Mouse (Mus musculus): ENCODE results near the gene Gtf2a1. TPM values are rescaled to one million over a fixed set of nuclear protein-coding genes. Genes with fewer than 3 reads are reported as not detected.
A peak's percentile ranks its signal among the peaks of the same experiment; 100 is the strongest.

Gene Gtf2a1
- polyA plus RNA-seq (2016; fragmentation: Nextera tagmentation; extraction: Ambion mirVana) = 56.7 and 61.1 TPM in 2 replicates

GRCm38 (mm10) chr12:91589847-91590690 is at the start of gene Gtf2a1:
Gtf2a1 (minus strand) TSS chr12:91590487.
- peak; percentile 82 for ATAC-seq (ENCODE audit: insufficient number of reproducible peaks, insufficient read depth, low FRiP score, low TSS enrichment)
- H3K9me3 ChIP-seq = no peaks in the 10 kb centered on the region
- no peaks in the 10 kb centered on the region for H3K27me3 ChIP-seq
- peak within 1 kb of the TSS; percentile 57 for H3K4me2 ChIP-seq (replicated peaks)
- H3K36me3 ChIP-seq = peaks cover 8% of the 10 kb centered on the region
- peaks cover 14% of the 10 kb centered on the region for H3K4me1 ChIP-seq
- peak within 1 kb of the TSS; percentile 100 for H3K27ac ChIP-seq
- H3K9ac ChIP-seq = peak within 1 kb of the TSS; percentile 100
- peak within 1 kb of the TSS; percentile 83 for H3K4me3 ChIP-seq
- under 1% methylated on average over 55 of the region's 99 CpGs for WGBS

GRCm38 (mm10) chr12:91638351-91638750 is 48.1 kb upstream of the Gtf2a1 start:
- H3K4me3 ChIP-seq = no peak overlapping the region
- no peak for ATAC-seq (ENCODE audit: insufficient number of reproducible peaks, insufficient read depth, low FRiP score, low TSS enrichment)
- no peaks in the 10 kb centered on the region for H3K9me3 ChIP-seq
- no peak overlapping the region for H3K27ac ChIP-seq
- 80% methylated on average over 3 of the region's 3 CpGs for WGBS
- no peak overlapping the region for H3K4me2 ChIP-seq (replicated peaks)
- no peaks in the 10 kb centered on the region for H3K36me3 ChIP-seq
- H3K4me1 ChIP-seq = peaks cover 10% of the 10 kb centered on the region
- H3K27me3 ChIP-seq = no peaks in the 10 kb centered on the region
- no peak overlapping the region for H3K9ac ChIP-seq

GRCm38 (mm10) chr12:91637136-91637909 is 47.0 kb upstream of the Gtf2a1 start:
- Histone ChIP-seq H3K36me3 (no peaks in the 10 kb centered on the region), H3K27ac (no peak overlapping the region), H3K4me2 (replicated peaks) (no peak overlapping the region), H3K9me3 (no peaks in the 10 kb centered on the region), H3K4me3 (no peak overlapping the region), H3K9ac (no peak overlapping the region), H3K27me3 (no peaks in the 10 kb centered on the region), H3K4me1 (peaks cover 10% of the 10 kb centered on the region)
- WGBS = 71% methylated on average over 12 of the region's 12 CpGs
- 0 out of 2 replicates have a peak, but pooled peaks have one; percentile 25 for ATAC-seq (ENCODE audit: insufficient number of reproducible peaks, insufficient read depth, low FRiP score, low TSS enrichment)

GRCm38 (mm10) chr12:91626482-91626881 is 36.2 kb upstream of the Gtf2a1 start:
- H3K27me3 ChIP-seq = no peaks in the 10 kb centered on the region
- 81% methylated on average over 5 of the region's 5 CpGs for whole genome bisulfite sequencing
- ATAC-seq (ENCODE audit: insufficient number of reproducible peaks, insufficient read depth, low FRiP score, low TSS enrichment) = no peak

GRCm38 (mm10) chr12:91625013-91625412 is 34.7 kb upstream of the Gtf2a1 start:
- no peak overlapping the region for H3K4me3 ChIP-seq
- H3K9me3 ChIP-seq = no peaks in the 10 kb centered on the region
- WGBS = 84% methylated on average over 1 of the region's 1 CpGs
- no peaks in the 10 kb centered on the region for H3K27me3 ChIP-seq
- H3K27ac ChIP-seq = no peak overlapping the region
- no peak overlapping the region for H3K4me2 ChIP-seq (replicated peaks)
- no peak overlapping the region for H3K9ac ChIP-seq
- no peaks in the 10 kb centered on the region for H3K4me1 ChIP-seq
- no peaks in the 10 kb centered on the region for H3K36me3 ChIP-seq
- no peak for ATAC-seq (ENCODE audit: insufficient number of reproducible peaks, insufficient read depth, low FRiP score, low TSS enrichment)

More at GRCm38 (mm10) chr12:91626482-91626881, 36.2 kb upstream of the Gtf2a1 start:
- H3K27ac ChIP-seq = no peak overlapping the region
- no peak overlapping the region for H3K4me2 ChIP-seq (replicated peaks)
- no peak overlapping the region for H3K9ac ChIP-seq
- H3K36me3 ChIP-seq = no peaks in the 10 kb centered on the region
- H3K4me3 ChIP-seq = no peak overlapping the region
- H3K9me3 ChIP-seq = no peaks in the 10 kb centered on the region
- H3K4me1 ChIP-seq = no peaks in the 10 kb centered on the region

- H3K27me3 ChIP-seq = no peaks in the 10 kb centered on the region
- no peak overlapping the region for H3K4me2 ChIP-seq (replicated peaks)
These were observed 19.1 kb upstream of the Gtf2a1 start for GRCm38 (mm10) chr12:91609425-91609824.

GRCm38 (mm10) chr12:91607678-91608077 is 17.4 kb upstream of the Gtf2a1 start:
- no peak for ATAC-seq (ENCODE audit: insufficient number of reproducible peaks, insufficient read depth, low FRiP score, low TSS enrichment)
- H3K9me3 ChIP-seq = no peaks in the 10 kb centered on the region
- no peak overlapping the region for H3K4me2 ChIP-seq (replicated peaks)
- no peaks in the 10 kb centered on the region for H3K36me3 ChIP-seq
- no peaks in the 10 kb centered on the region for H3K4me1 ChIP-seq
- H3K27me3 ChIP-seq = no peaks in the 10 kb centered on the region
- H3K9ac ChIP-seq = no peak overlapping the region
- no peak overlapping the region for H3K4me3 ChIP-seq
- 61% methylated on average over 7 of the region's 7 CpGs for WGBS
- no peak overlapping the region for H3K27ac ChIP-seq

More at GRCm38 (mm10) chr12:91609425-91609824, 19.1 kb upstream of the Gtf2a1 start:
- H3K36me3 ChIP-seq = no peaks in the 10 kb centered on the region
- no peak overlapping the region for H3K27ac ChIP-seq
- whole genome bisulfite sequencing = 93% methylated on average over 5 of the region's 5 CpGs
- no peaks in the 10 kb centered on the region for H3K9me3 ChIP-seq
- no peaks in the 10 kb centered on the region for H3K4me1 ChIP-seq
- ATAC-seq (ENCODE audit: insufficient number of reproducible peaks, insufficient read depth, low FRiP score, low TSS enrichment) = no peak
- no peak overlapping the region for H3K9ac ChIP-seq
- H3K4me3 ChIP-seq = no peak overlapping the region

GRCm38 (mm10) chr12:91606651-91607050 is 16.4 kb upstream of the Gtf2a1 start:
- Histone ChIP-seq H3K4me3 (no peak overlapping the region), H3K9ac (no peak overlapping the region), H3K4me2 (replicated peaks) (no peak overlapping the region), H3K27me3 (no peaks in the 10 kb centered on the region), H3K36me3 (no peaks in the 10 kb centered on the region), H3K9me3 (no peaks in the 10 kb centered on the region), H3K27ac (no peak overlapping the region), H3K4me1 (no peaks in the 10 kb centered on the region)
- WGBS = 88% methylated on average over 13 of the region's 13 CpGs
- no peak for ATAC-seq (ENCODE audit: insufficient number of reproducible peaks, insufficient read depth, low FRiP score, low TSS enrichment)

GRCm38 (mm10) chr12:91604600-91604999 is 14.3 kb upstream of the Gtf2a1 start:
- Histone ChIP-seq H3K4me2 (replicated peaks) (no peak overlapping the region), H3K9me3 (no peaks in the 10 kb centered on the region), H3K36me3 (no peaks in the 10 kb centered on the region), H3K9ac (no peak overlapping the region), H3K27me3 (no peaks in the 10 kb centered on the region), H3K4me1 (no peaks in the 10 kb centered on the region), H3K27ac (no peak overlapping the region), H3K4me3 (no peak overlapping the region)
- 31% methylated on average over 6 of the region's 6 CpGs for WGBS
- no peak for ATAC-seq (ENCODE audit: insufficient number of reproducible peaks, insufficient read depth, low FRiP score, low TSS enrichment)

GRCm38 (mm10) chr12:91592128-91592527 is 1.8 kb upstream of the Gtf2a1 start:
- Histone ChIP-seq H3K27ac (no peak overlapping the region), H3K9me3 (no peaks in the 10 kb centered on the region), H3K4me1 (peaks cover 11% of the 10 kb centered on the region), H3K36me3 (no peaks in the 10 kb centered on the region), H3K27me3 (no peaks in the 10 kb centered on the region), H3K9ac (no peak overlapping the region), H3K4me3 (no peak overlapping the region), H3K4me2 (replicated peaks) (no peak overlapping the region)
- WGBS = 97% methylated on average over 3 of the region's 3 CpGs
- ATAC-seq (ENCODE audit: insufficient number of reproducible peaks, insufficient read depth, low FRiP score, low TSS enrichment) = no peak

GRCm38 (mm10) chr12:91591191-91591590 is 904 bp upstream of the Gtf2a1 start:
- Histone ChIP-seq H3K27me3 (no peaks in the 10 kb centered on the region), H3K4me3 (peak overlapping the region; percentile 83; the same call in 1 of the 2 replicates), H3K27ac (peak overlapping the region; percentile 100), H3K4me1 (peaks cover 14% of the 10 kb centered on the region), H3K9me3 (no peaks in the 10 kb centered on the region), H3K36me3 (no peaks in the 10 kb centered on the region), H3K4me2 (replicated peaks) (peak overlapping the region; percentile 57), H3K9ac (no peak overlapping the region)
- WGBS = 93% methylated on average over 1 of the region's 1 CpGs
- no peak for ATAC-seq (ENCODE audit: insufficient number of reproducible peaks, insufficient read depth, low FRiP score, low TSS enrichment)
